Mouse (Mus musculus) spleen, adult 2 months (tissue): ENCODE data around the gene Mrps6.

Experiments
- CTCF ChIP-seq: fragments of 200-500 bp; IDR thresholded peaks from 2 replicates; pipeline ENCODE4 v1.5.1; 2011; ENCODE audit warnings: mild to moderate bottlenecking, inconsistent platforms; ENCODE audit not compliant: insufficient read depth, insufficient read length, insufficient replicate concordance; ENCODE audit errors: extremely low read depth
- POLR2A ChIP-seq: fragments of 200-500 bp; IDR thresholded peaks from 2 replicates; pipeline ENCODE4 v1.6.1; 2011; ENCODE audit warnings: low read depth, low read length, inconsistent platforms

DNA sequence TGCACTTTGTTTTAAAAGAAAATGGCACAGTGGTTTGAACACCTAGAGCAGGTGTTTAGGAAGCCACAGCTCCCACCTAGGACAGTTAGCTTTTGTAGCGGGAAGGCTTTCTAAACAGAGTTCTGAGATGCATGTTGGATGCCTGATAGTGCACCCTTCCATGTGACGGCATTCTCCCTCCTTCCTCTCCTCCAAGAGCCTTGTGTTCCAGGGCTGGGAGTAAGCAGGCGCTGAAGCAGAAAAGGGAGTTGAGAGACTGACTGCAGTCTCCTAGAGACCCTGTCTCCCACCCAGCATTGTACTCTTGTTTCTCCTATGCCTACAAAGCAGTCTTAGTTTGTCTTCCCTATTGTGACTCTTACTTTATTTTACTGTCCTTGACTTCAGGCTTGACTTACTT, 2.1 kb downstream of the Mrps6 start:
- TF ChIP-seq CTCF: no peak
- TF ChIP-seq POLR2A: no peak
